20 mouse cellular contexts compared by ENCODE assay signal in the genomic region with DNA sequence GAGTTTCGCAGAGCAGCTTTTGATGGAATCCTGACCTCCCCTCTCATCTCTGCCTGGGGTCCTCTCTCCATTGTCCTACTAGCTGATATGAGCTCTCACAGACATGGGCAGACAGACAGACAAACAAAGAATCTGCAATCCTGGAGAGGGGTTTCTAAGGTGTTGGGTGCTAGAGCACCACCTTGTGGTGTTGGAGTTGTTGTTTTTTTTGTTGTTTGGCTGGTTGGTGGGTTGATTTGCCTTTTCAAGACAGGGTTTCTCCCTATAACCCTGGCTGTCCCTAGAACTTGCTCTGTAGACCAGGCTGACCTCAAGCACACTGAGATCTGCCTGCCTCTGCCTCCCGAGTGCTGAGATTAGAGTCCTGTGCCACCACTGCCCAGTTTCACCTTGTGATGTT. TPM values are rescaled to one million over a fixed set of nuclear protein-coding genes. Genes with fewer than 3 reads are reported as not detected.
DNase-seq lines count a peak whose midpoint lies in the region; ATAC-seq and TF ChIP-seq lines count a peak whose summit lies in the region.
"Had no signal": no experiment of that assay in that cellular context is flagged by ENCODE, and none has a peak within 500 bp of the region (broad histone marks: within the 10 kb centered on the region; RNA-seq: fewer than 3 reads in every experiment).

No protein-coding gene starts in this region.

- 0 out of 2 replicates have a peak, but pooled peaks have one; percentile 9 for TF ChIP-seq CTCF in heart, postnatal 0 days (IDR thresholded peaks at IDR 0.05; ENCODE audit: low read depth)
- peak; percentile 5 for TF ChIP-seq CTCF in ES-Bruce4 (IDR thresholded peaks at IDR 0.05; ENCODE audit: low read depth, low read length)
- peak; percentile 10; the same call in 1 of the 2 replicates for TF ChIP-seq CTCF in small intestine, adult 2 months (IDR thresholded peaks at IDR 0.05; ENCODE audit: extremely low read depth, insufficient read length, insufficient replicate concordance, low read depth, low read length)

- no peaks in the 10 kb centered on the region for H3K9me3 ChIP-seq in heart, postnatal 0 days (replicated peaks; ENCODE audit: control insufficient read depth, low read length)
- no peaks in the 10 kb centered on the region for H3K9me3 ChIP-seq in midbrain, embryonic 11.5 days (ENCODE audit: control insufficient read depth, low read length)
- H3K9me3 ChIP-seq in midbrain, embryonic 10.5 days (replicated peaks) = no peaks in the 10 kb centered on the region
- H3K9me3 ChIP-seq in ES-Bruce4 (replicated peaks; ENCODE audit: control insufficient read depth, insufficient read depth, low read length, poor library complexity, severe bottlenecking) = no peaks in the 10 kb centered on the region; the same call in 1 of the 2 replicates
- H3K9me3 ChIP-seq: heart, embryonic 15.5 days; kidney, embryonic 15.5 days; liver, embryonic 13.5 days had no signal

- ATAC-seq in heart, postnatal 0 days (ENCODE audit: insufficient read depth, low read depth) = no peak
- no peak for ATAC-seq in midbrain, embryonic 11.5 days (ENCODE audit: low FRiP score)
- ATAC-seq: midbrain, embryonic 16.5 days had no signal

- no peak overlapping the region for H3K9ac ChIP-seq in heart, postnatal 0 days (replicated peaks; ENCODE audit: low read depth, low read length)
- H3K9ac ChIP-seq in midbrain, embryonic 11.5 days (ENCODE audit: low read length) = no peak overlapping the region
- H3K9ac ChIP-seq in ES-Bruce4 (ENCODE audit: low read depth, poor library complexity, severe bottlenecking) = no peak overlapping the region
- H3K9ac ChIP-seq: heart, embryonic 15.5 days; hindbrain, embryonic 14.5 days; kidney, embryonic 15.5 days; liver, embryonic 13.5 days had no signal

- TF ChIP-seq POLR2A in ES-Bruce4 (IDR thresholded peaks at IDR 0.05; ENCODE audit: insufficient read depth, low read length) = no peak
- TF ChIP-seq POLR2A in small intestine, adult 2 months (IDR thresholded peaks at IDR 0.05; ENCODE audit: low read depth, low read length) = no peak

- 51% methylated on average over 2 of the region's 2 CpGs for WGBS in heart, postnatal 0 days
- WGBS in midbrain, embryonic 11.5 days = 66% methylated on average over 2 of the region's 2 CpGs
- WGBS in midbrain, embryonic 10.5 days = 74% methylated on average over 2 of the region's 2 CpGs
- WGBS in small intestine, adult 2 months = 53% methylated on average over 2 of the region's 2 CpGs

- no peaks in the 10 kb centered on the region for H3K36me3 ChIP-seq in heart, postnatal 0 days (replicated peaks; ENCODE audit: control insufficient read depth, insufficient read depth, low read length)
- no peaks in the 10 kb centered on the region for H3K36me3 ChIP-seq in midbrain, embryonic 11.5 days (ENCODE audit: control insufficient read depth, insufficient read depth, low read length)
- H3K36me3 ChIP-seq in midbrain, embryonic 10.5 days = no peaks in the 10 kb centered on the region
- no peaks in the 10 kb centered on the region for H3K36me3 ChIP-seq in ES-Bruce4 (ENCODE audit: control insufficient read depth, insufficient read depth, low read length, poor library complexity, severe bottlenecking)
- no peaks in the 10 kb centered on the region for H3K36me3 ChIP-seq in small intestine, adult 2 months (ENCODE audit: control insufficient read depth, insufficient read depth, low read length)
- H3K36me3 ChIP-seq: heart, embryonic 15.5 days; kidney, embryonic 15.5 days; liver, embryonic 13.5 days had no signal

- TF ChIP-seq EP300 in heart, postnatal 0 days (IDR thresholded peaks at IDR 0.05; ENCODE audit: low read depth) = no peak
- no peak for TF ChIP-seq EP300 in ES-Bruce4 (IDR thresholded peaks at IDR 0.05; ENCODE audit: insufficient read depth, low read depth, low read length)

- H3K27ac ChIP-seq in heart, postnatal 0 days (ENCODE audit: low read depth) = no peak overlapping the region
- H3K27ac ChIP-seq in midbrain, embryonic 11.5 days (ENCODE audit: low read depth, low read length) = no peak overlapping the region
- no peak overlapping the region for H3K27ac ChIP-seq in midbrain, embryonic 10.5 days (replicated peaks)
- H3K27ac ChIP-seq in ES-Bruce4 (ENCODE audit: insufficient read depth, low read length) = no peak overlapping the region
- H3K27ac ChIP-seq in small intestine, adult 2 months (ENCODE audit: insufficient read depth, low read depth, low read length) = no peak overlapping the region
- H3K27ac ChIP-seq: heart, embryonic 15.5 days; hindbrain, embryonic 14.5 days; kidney, embryonic 15.5 days; liver, embryonic 13.5 days had no signal

- no peak overlapping the region for H3K4me2 ChIP-seq in heart, postnatal 0 days (ENCODE audit: low read depth, low read length)
- H3K4me2 ChIP-seq in midbrain, embryonic 11.5 days = no peak overlapping the region
- H3K4me2 ChIP-seq: heart, embryonic 15.5 days; hindbrain, embryonic 14.5 days; kidney, embryonic 15.5 days; liver, embryonic 13.5 days had no signal

- no peaks in the 10 kb centered on the region for H3K4me1 ChIP-seq in heart, postnatal 0 days (ENCODE audit: control insufficient read depth, insufficient read depth)
- H3K4me1 ChIP-seq in midbrain, embryonic 11.5 days (ENCODE audit: control insufficient read depth, insufficient read depth, low read length) = peaks cover 9% of the 10 kb centered on the region
- H3K4me1 ChIP-seq in midbrain, embryonic 10.5 days = peaks cover 22% of the 10 kb centered on the region
- peaks cover 10% of the 10 kb centered on the region for H3K4me1 ChIP-seq in ES-Bruce4 (ENCODE audit: control insufficient read depth, insufficient read depth, low read length)
- H3K4me1 ChIP-seq in small intestine, adult 2 months (ENCODE audit: control insufficient read depth, insufficient read depth, insufficient read length, low read length) = peaks cover 3% of the 10 kb centered on the region; the same call in 1 of the 2 replicates

- no peak for DNase-seq in heart, postnatal 0 days (ENCODE audit: low spot score)
- DNase-seq in heart, postnatal 10 days = no peak
- peak; percentile 81 for DNase-seq in midbrain, embryonic 11.5 days (ENCODE audit: low spot score, missing footprints)
- no peak for DNase-seq in midbrain, embryonic 10.5 days (ENCODE audit: low spot score)
- DNase-seq in gastrocnemius, postnatal 4 days (ENCODE audit: low spot score in 2 of 2) = no peak
- DNase-seq in kidney, adult 11 months = no peak
- DNase-seq: layer of hippocampus, adult 9-11 months; liver, embryonic 13.5 days; lung, postnatal 36 days; right cerebral cortex, adult 18-20 months had no signal

- H3K27me3 ChIP-seq in heart, postnatal 0 days (ENCODE audit: control insufficient read depth, insufficient read depth, low read length) = peaks cover 28% of the 10 kb centered on the region
- peaks cover 29% of the 10 kb centered on the region for H3K27me3 ChIP-seq in midbrain, embryonic 11.5 days (ENCODE audit: control insufficient read depth, insufficient read depth, low read length)
- H3K27me3 ChIP-seq in midbrain, embryonic 10.5 days (ENCODE audit: low read depth, poor library complexity, severe bottlenecking) = peaks cover 50% of the 10 kb centered on the region
- no peaks in the 10 kb centered on the region for H3K27me3 ChIP-seq in ES-Bruce4 (ENCODE audit: control insufficient read depth, insufficient read depth, low read length, poor library complexity, severe bottlenecking)
- peaks cover 20% of the 10 kb centered on the region for H3K27me3 ChIP-seq in small intestine, adult 2 months (ENCODE audit: control insufficient read depth, insufficient read depth, low read length)

- H3K4me3 ChIP-seq in heart, postnatal 0 days (ENCODE audit: low read depth, low read length) = no peak overlapping the region
- no peak overlapping the region for H3K4me3 ChIP-seq in midbrain, embryonic 11.5 days (ENCODE audit: low read depth, low read length)
- H3K4me3 ChIP-seq in midbrain, embryonic 10.5 days = no peak overlapping the region
- no peak overlapping the region for H3K4me3 ChIP-seq in ES-Bruce4 (ENCODE audit: low read depth, low read length)
- H3K4me3 ChIP-seq in small intestine, adult 2 months (ENCODE audit: low read depth, low read length) = no peak overlapping the region
- H3K4me3 ChIP-seq: erythroblast, embryonic 14.5 days; heart, embryonic 15.5 days; kidney, embryonic 15.5 days; liver, embryonic 13.5 days had no signal

- intact Hi-C loops in heart, postnatal 10 days (cut with DNase I) = loop anchor here (5.0 kb wide), 1 partner anchor 82 kb away; no protein-coding TSS in a partner anchor

RNA-seq across cellular contexts. Expression of gene Neurl1a, which starts 3.1 kb away (rescaled TPM):
- total RNA-seq in heart, postnatal 0 days (2014; rRNA removed; ENCODE audit: low replicate concordance) = 0.77 and 1.8 TPM in 2 replicates
- 0.27 and 0.54 TPM in 2 replicates for polyA plus RNA-seq in heart, postnatal 0 days (2015; fragmentation: Nextera tagmentation; extraction: Ambion mirVana)
- 1 to 10 TPM in 1 of 2 experiments, under 1 TPM in 1; 0.60 to 1.1 TPM for total RNA-seq in heart, postnatal 10 days (2021)
- polyA plus RNA-seq in midbrain, embryonic 11.5 days (2014; fragmentation: Nextera tagmentation; extraction: Ambion mirVana) = 2.9 and 4.0 TPM in 2 replicates
- polyA plus RNA-seq in midbrain, embryonic 10.5 days (2016; fragmentation: Nextera tagmentation; extraction: Ambion mirVana) = 4.4 and 5.0 TPM in 2 replicates
- 8.1 and 9.0 TPM in 2 replicates for polyA plus RNA-seq in ES-Bruce4 (2011; ENCODE audit: insufficient read depth, insufficient read length, low read depth, missing spikeins)
- 2.8 and 6.7 TPM in 2 replicates for polyA plus RNA-seq in small intestine, adult 2 months (2012; rRNA removed)
- 10 to 100 TPM; 30.8 to 33.0 TPM for total RNA-seq in gastrocnemius, postnatal 4 days (2021)

RNA-seq across cellular contexts. Expression of gene Calhm3, which starts 17.9 kb away (rescaled TPM):
- total RNA-seq in heart, postnatal 0 days (2014; rRNA removed; ENCODE audit: low replicate concordance) = not detected in 2 replicates
- polyA plus RNA-seq in heart, postnatal 0 days (2015; fragmentation: Nextera tagmentation; extraction: Ambion mirVana) = not detected in 2 replicates
- not detected for total RNA-seq in heart, postnatal 10 days (2021)
- not detected in 2 replicates for polyA plus RNA-seq in midbrain, embryonic 11.5 days (2014; fragmentation: Nextera tagmentation; extraction: Ambion mirVana)
- not detected in 2 replicates for polyA plus RNA-seq in midbrain, embryonic 10.5 days (2016; fragmentation: Nextera tagmentation; extraction: Ambion mirVana)
- not detected in 2 replicates for polyA plus RNA-seq in ES-Bruce4 (2011; ENCODE audit: insufficient read depth, insufficient read length, low read depth, missing spikeins)
- 0.27 TPM in 1 of 2 replicates, not detected in the other for polyA plus RNA-seq in small intestine, adult 2 months (2012; rRNA removed)
- total RNA-seq in gastrocnemius, postnatal 4 days (2021) = not detected
- total RNA-seq: left cerebral cortex, postnatal 25 days had no signal
- polyA plus RNA-seq: erythroblast, embryonic 14.5 days; gonadal fat pad, adult 2 months; heart, embryonic 15.5 days; hindbrain, embryonic 14.5 days; kidney, embryonic 15.5 days; liver, embryonic 13.5 days; midbrain, embryonic 16.5 days had no signal

RNA-seq across cellular contexts. Expression of gene Calhm1, which starts 31.4 kb away (rescaled TPM):
- not detected in 2 replicates for total RNA-seq in heart, postnatal 0 days (2014; rRNA removed; ENCODE audit: low replicate concordance)
- polyA plus RNA-seq in heart, postnatal 0 days (2015; fragmentation: Nextera tagmentation; extraction: Ambion mirVana) = not detected in 2 replicates
- total RNA-seq in heart, postnatal 10 days (2021) = not detected
- not detected in 2 replicates for polyA plus RNA-seq in midbrain, embryonic 11.5 days (2014; fragmentation: Nextera tagmentation; extraction: Ambion mirVana)
- not detected in 2 replicates for polyA plus RNA-seq in midbrain, embryonic 10.5 days (2016; fragmentation: Nextera tagmentation; extraction: Ambion mirVana)
- polyA plus RNA-seq in ES-Bruce4 (2011; ENCODE audit: insufficient read depth, insufficient read length, low read depth, missing spikeins) = not detected in 2 replicates
- not detected in 2 replicates for polyA plus RNA-seq in small intestine, adult 2 months (2012; rRNA removed)
- total RNA-seq in gastrocnemius, postnatal 4 days (2021) = not detected
- total RNA-seq: left cerebral cortex, postnatal 25 days had no signal
- polyA plus RNA-seq: erythroblast, embryonic 14.5 days; gonadal fat pad, adult 2 months; heart, embryonic 15.5 days; hindbrain, embryonic 14.5 days; kidney, embryonic 15.5 days; liver, embryonic 13.5 days; midbrain, embryonic 16.5 days; neural tube, embryonic 14.5 days had no signal

RNA-seq across cellular contexts. Expression of gene Calhm2, which starts 37.4 kb away (rescaled TPM):
- total RNA-seq in heart, postnatal 0 days (2014; rRNA removed; ENCODE audit: low replicate concordance) = 2.4 and 6.8 TPM in 2 replicates
- 3.1 and 3.5 TPM in 2 replicates for polyA plus RNA-seq in heart, postnatal 0 days (2015; fragmentation: Nextera tagmentation; extraction: Ambion mirVana)
- total RNA-seq in heart, postnatal 10 days (2021) = 1 to 10 TPM; 4.4 to 4.5 TPM
- polyA plus RNA-seq in midbrain, embryonic 11.5 days (2014; fragmentation: Nextera tagmentation; extraction: Ambion mirVana) = 0.37 and 0.90 TPM in 2 replicates
- polyA plus RNA-seq in midbrain, embryonic 10.5 days (2016; fragmentation: Nextera tagmentation; extraction: Ambion mirVana) = 1.7 and 1.8 TPM in 2 replicates
- 0.90 and 0.99 TPM in 2 replicates for polyA plus RNA-seq in ES-Bruce4 (2011; ENCODE audit: insufficient read depth, insufficient read length, low read depth, missing spikeins)
- 3.6 and 6.1 TPM in 2 replicates for polyA plus RNA-seq in small intestine, adult 2 months (2012; rRNA removed)
- 1 to 10 TPM; 5.6 to 6.1 TPM for total RNA-seq in gastrocnemius, postnatal 4 days (2021)
- polyA plus RNA-seq: erythroblast, embryonic 14.5 days had no signal
